22 mouse cellular contexts compared by ENCODE assay signal in genomic region chr13:111494330-111495029, GRCm38 (mm10). TPM values are rescaled to one million over a fixed set of nuclear protein-coding genes. Genes with fewer than 3 reads are reported as not detected.
"Had no signal": no experiment of that assay in that cellular context is flagged by ENCODE, and none has a peak within 500 bp of the region (broad histone marks: within the 10 kb centered on the region; RNA-seq: fewer than 3 reads in every experiment).

No protein-coding gene starts in this region.

- H3K36me3 ChIP-seq: limb, embryonic 12.5 days; liver, embryonic 15.5 days; midbrain, embryonic 15.5 days; neural tube, embryonic 12.5 days had no signal

- H3K9ac ChIP-seq: limb, embryonic 12.5 days; liver, embryonic 15.5 days; midbrain, embryonic 15.5 days; neural tube, embryonic 12.5 days had no signal

- H3K4me1 ChIP-seq: limb, embryonic 12.5 days had no signal

- H3K9me3 ChIP-seq: limb, embryonic 12.5 days; liver, embryonic 15.5 days; midbrain, embryonic 15.5 days; neural tube, embryonic 12.5 days had no signal

- H3K27ac ChIP-seq: limb, embryonic 12.5 days; liver, embryonic 15.5 days; midbrain, embryonic 15.5 days; neural tube, embryonic 12.5 days had no signal

- ATAC-seq: intestine, embryonic 16.5 days; lung, postnatal 0 days; midbrain, embryonic 15.5 days had no signal

- H3K4me2 ChIP-seq: limb, embryonic 12.5 days; liver, embryonic 15.5 days; midbrain, embryonic 15.5 days; neural tube, embryonic 12.5 days had no signal

- DNase-seq: layer of hippocampus, adult 9-11 months; layer of hippocampus, postnatal 36 days; liver; lung, adult 2 months; lung, postnatal 36 days; right cerebral cortex, postnatal 14 days; thymus, adult 18-20 months; thymus, postnatal 14 days had no signal

- H3K4me3 ChIP-seq: limb, embryonic 12.5 days; liver, embryonic 15.5 days; midbrain, embryonic 15.5 days; neural tube, embryonic 12.5 days had no signal

RNA-seq across cellular contexts. Expression of gene Gm49496, which starts 55.3 kb away (rescaled TPM):
- total RNA-seq: layer of hippocampus, adult 18-20 months; layer of hippocampus, postnatal 36 days; left cerebral cortex, adult 8-10 months; left cerebral cortex, postnatal 36 days; monocyte, adult 5-6 weeks; neutrophil, adult 5-6 weeks had no signal
- polyA plus RNA-seq: limb, embryonic 12.5 days; liver, embryonic 15.5 days; lung, adult 2 months; lung, postnatal 0 days; midbrain, embryonic 15.5 days; neural tube, embryonic 12.5 days; small intestine, adult 2 months; stomach, embryonic 16.5 days; urinary bladder, adult 2 months had no signal
